Mouse (Mus musculus): ENCODE data around the gene Adamts6. TPM values are rescaled to one million over a fixed set of nuclear protein-coding genes. Genes with fewer than 3 reads are reported as not detected.

Gene Adamts6
- total and polyA plus RNA-seq, 3 experiments, result 0.03 to 0.08 TPM; not detected in 1

DNA sequence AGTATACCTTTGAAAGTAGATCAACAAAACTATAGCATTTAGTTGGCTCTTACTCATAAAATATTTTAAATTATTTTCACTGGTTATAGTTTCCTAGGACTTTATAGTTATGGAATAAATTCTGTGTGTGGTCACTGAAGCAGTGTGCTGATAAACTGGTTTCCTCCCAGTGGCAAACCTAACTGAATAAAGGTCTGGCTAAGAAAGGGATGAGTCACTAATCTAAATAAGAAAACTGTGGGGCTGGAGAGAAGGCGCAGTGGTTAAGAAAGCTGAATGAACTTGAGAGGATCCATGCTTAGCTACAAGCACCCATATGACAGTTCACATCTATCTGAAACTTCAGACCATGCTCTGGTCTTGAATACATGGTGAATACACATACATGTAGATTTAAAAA, 7.8 kb downstream of the Adamts6 start:
- no peak overlapping the region for H3K4me3 ChIP-seq (ENCODE audit: control insufficient read depth in 1 of 2, insufficient read depth in 1 of 2, low read depth in 2 of 2, low read length in 2 of 2)
- H3K79me2 ChIP-seq (ENCODE audit: control insufficient read depth, insufficient read depth, low read length, poor library complexity), result no peaks in the 10 kb centered on the region
- no peak overlapping the region for H3K27ac ChIP-seq (ENCODE audit: control insufficient read depth, low read depth, low read length)
- TF ChIP-seq TBP (IDR thresholded peaks at IDR 0.05; ENCODE audit: low read depth, low read length) (no peak), MXI1 (IDR thresholded peaks at IDR 0.05; ENCODE audit: low read depth, low read length) (no peak), MEF2A (IDR thresholded peaks at IDR 0.05; ENCODE audit: extremely low read depth, insufficient replicate concordance, low read depth, low read length, poor library complexity, severe bottlenecking) (no peak), BHLHE40 (IDR thresholded peaks at IDR 0.05; ENCODE audit: borderline replicate concordance, low read depth, low read length) (no peak), MAZ (IDR thresholded peaks at IDR 0.05; ENCODE audit: low read depth, low read length) (no peak), ZKSCAN1 (IDR thresholded peaks at IDR 0.05; ENCODE audit: low read depth, low read length) (no peak), CTCF (IDR thresholded peaks at IDR 0.05 in 2 of 3, conservative IDR thresholded peaks at IDR 0.05 in 1 of 3; ENCODE audit: control insufficient read depth in 1 of 3, insufficient read depth in 1 of 3, low read depth in 2 of 3, low read length in 3 of 3, poor library complexity in 1 of 3, severe bottlenecking in 1 of 3) (no peak), CHD2 (IDR thresholded peaks at IDR 0.05; ENCODE audit: low read length) (no peak)
- H3K4me1 ChIP-seq (ENCODE audit: control insufficient read depth in 1 of 2, insufficient read depth in 2 of 2, low read length in 2 of 2), result no peaks in the 10 kb centered on the region
- no peaks in the 10 kb centered on the region for H3K36me3 ChIP-seq (ENCODE audit: control insufficient read depth in 1 of 2, insufficient read depth in 2 of 2, low read length in 2 of 2)
- DNase-seq (ENCODE audit: low read depth, low spot score), result peak; percentile 17
- no peaks in the 10 kb centered on the region for H3K9me3 ChIP-seq (replicated peaks; ENCODE audit: insufficient read depth, low read length)
- H3K27me3 ChIP-seq (ENCODE audit: control insufficient read depth in 1 of 2, insufficient read depth in 2 of 2, low read length in 2 of 2), result peaks cover 0 to 8% of the 10 kb centered on the region in 2 experiments; a peak in 2 of 4 replicates
- no peak overlapping the region for H3K9ac ChIP-seq (ENCODE audit: control insufficient read depth, low read depth, low read length, poor library complexity, severe bottlenecking)

- Histone ChIP-seq H3K27ac (ENCODE audit: control insufficient read depth, low read depth, low read length) (no peak overlapping the region), H3K79me2 (ENCODE audit: control insufficient read depth, insufficient read depth, low read length, poor library complexity) (no peaks in the 10 kb centered on the region), H3K9ac (ENCODE audit: control insufficient read depth, low read depth, low read length, poor library complexity, severe bottlenecking) (no peak overlapping the region), H3K4me3 (ENCODE audit: control insufficient read depth in 1 of 2, insufficient read depth in 1 of 2, low read depth in 2 of 2, low read length in 2 of 2) (no peak overlapping the region), H3K4me1 (ENCODE audit: control insufficient read depth in 1 of 2, insufficient read depth in 2 of 2, low read length in 2 of 2) (no peaks in the 10 kb centered on the region), H3K36me3 (ENCODE audit: control insufficient read depth in 1 of 2, insufficient read depth in 2 of 2, low read length in 2 of 2) (no peaks in the 10 kb centered on the region), H3K9me3 (replicated peaks; ENCODE audit: insufficient read depth, low read length) (no peaks in the 10 kb centered on the region), H3K27me3 (ENCODE audit: control insufficient read depth in 1 of 2, insufficient read depth in 2 of 2, low read length in 2 of 2) (no peaks in the 10 kb centered on the region)
- DNase-seq (ENCODE audit: low read depth, low spot score), result no peak
- TF ChIP-seq CTCF (IDR thresholded peaks at IDR 0.05 in 2 of 3, conservative IDR thresholded peaks at IDR 0.05 in 1 of 3; ENCODE audit: control insufficient read depth in 1 of 3, insufficient read depth in 1 of 3, low read depth in 2 of 3, low read length in 3 of 3, poor library complexity in 1 of 3, severe bottlenecking in 1 of 3) (no peak), SMC3 (IDR thresholded peaks at IDR 0.05; ENCODE audit: low read depth, low read length) (no peak), HCFC1 (IDR thresholded peaks at IDR 0.05; ENCODE audit: low read depth, low read length) (no peak), CHD1 (IDR thresholded peaks at IDR 0.05; ENCODE audit: low read depth, low read length) (no peak), ETS1 (IDR thresholded peaks at IDR 0.05; ENCODE audit: low read depth, low read length) (no peak), KAT2A (conservative IDR thresholded peaks at IDR 0.05; ENCODE audit: low read depth, low read length) (no peak), POLR2AphosphoS5 (IDR thresholded peaks at IDR 0.05; ENCODE audit: borderline replicate concordance, low read depth, low read length) (no peak), E2F4 (IDR thresholded peaks at IDR 0.05; ENCODE audit: borderline replicate concordance, low read depth, low read length) (no peak), MEF2A (IDR thresholded peaks at IDR 0.05; ENCODE audit: extremely low read depth, insufficient replicate concordance, low read depth, low read length, poor library complexity, severe bottlenecking) (no peak), RAD21 (IDR thresholded peaks at IDR 0.05; ENCODE audit: low read depth, low read length) (no peak), NRF1 (IDR thresholded peaks at IDR 0.05; ENCODE audit: insufficient read depth, low read depth, low read length, poor library complexity, severe bottlenecking) (no peak), MXI1 (IDR thresholded peaks at IDR 0.05; ENCODE audit: low read depth, low read length) (no peak), SIN3A (IDR thresholded peaks at IDR 0.05; ENCODE audit: low read length) (no peak), JUND (IDR thresholded peaks at IDR 0.05; ENCODE audit: low read depth, low read length) (no peak), TCF12 (IDR thresholded peaks at IDR 0.05; ENCODE audit: low read depth, low read length) (no peak), MYB (IDR thresholded peaks at IDR 0.05; ENCODE audit: low read depth, low read length) (no peak), EP300 (IDR thresholded peaks at IDR 0.05; ENCODE audit: low read depth in 1 of 2, low read length in 2 of 2) (no peak), USF1 (IDR thresholded peaks at IDR 0.05; ENCODE audit: low read depth, low read length) (no peak)
These were observed 41.7 kb downstream of the Adamts6 start for GRCm38 (mm10) chr13:104329336-104329735.

Measured in MEL (cell line).